Mouse (Mus musculus) liver, embryonic 13.5 days (tissue): ENCODE results near the gene Rpl7a. TPM values are rescaled to one million over a fixed set of nuclear protein-coding genes. Genes with fewer than 3 reads are reported as not detected.

ENCODE experiments used
- ATAC-seq: fragments of 200-750 bp; cut with Nextera tagmentation; 2 replicates; pipeline ENCODE4 v1.8.0; 2017; ENCODE audit warnings: low read depth, mild to moderate bottlenecking, moderate number of reproducible peaks, moderate library complexity
- DNase-seq: peaks from one replicate; pipeline ENCODE4 v3.0.0; 2022
- H3K27ac ChIP-seq: fragments of 300-500 bp; sonication (generic); 2 replicates; pipeline ENCODE4 v1.5.1; 2015; ENCODE audit warnings: moderate library complexity, mild to moderate bottlenecking, inconsistent platforms
- H3K27me3 ChIP-seq: fragments of 300-500 bp; sonication (generic); 2 replicates; pipeline ENCODE4 v1.6.1; 2015; ENCODE audit warnings: mild to moderate bottlenecking, inconsistent platforms
- H3K36me3 ChIP-seq: fragments of 300-500 bp; sonication (generic); 2 replicates; pipeline ENCODE4 v1.6.1; 2015; ENCODE audit warnings: mild to moderate bottlenecking, inconsistent platforms
- H3K4me1 ChIP-seq: fragments of 300-500 bp; sonication (generic); replicated peaks from 2 replicates; pipeline ENCODE4 v1.6.1; 2015; ENCODE audit warnings: inconsistent platforms
- H3K4me2 ChIP-seq: fragments of 300-500 bp; sonication (generic); 2 replicates; pipeline ENCODE4 v1.6.1; 2015; ENCODE audit warnings: inconsistent platforms, mild to moderate bottlenecking, moderate library complexity
- H3K4me3 ChIP-seq: fragments of 300-500 bp; sonication (generic); replicated peaks from 2 replicates; pipeline ENCODE4 v1.5.1; 2015; ENCODE audit warnings: mild to moderate bottlenecking, inconsistent platforms
- H3K9ac ChIP-seq: fragments of 300-500 bp; sonication (generic); 2 replicates; pipeline ENCODE4 v1.6.1; 2015; ENCODE audit warnings: mild to moderate bottlenecking, inconsistent platforms
- H3K9me3 ChIP-seq: fragments of 300-500 bp; sonication (generic); replicated peaks from 2 replicates; pipeline ENCODE4 v1.6.1; 2016; ENCODE audit warnings: inconsistent platforms
- WGBS: fragments of 180-500 bp; shearing (Covaris S2); methylation state at CpG from one replicate; pipeline ENCODE4 v1.1.7; 2015; ENCODE audit not compliant: insufficient replicate concordance; 5-methylcytosine and 5-hydroxymethylcytosine counted together
- polyA plus RNA-seq: library from polyadenylated mRNA; unstranded; fragments of >200 nt; fragmentation: Nextera tagmentation; extraction: Ambion mirVana; gene quantifications from 2 replicates; pipeline ENCODE4 v1.2.1, GENCODE M21; 2015

Rpl7a gene
- polyA plus RNA-seq, 1 experiment from 2014 or later: 577 TPM

GRCm38 (mm10) chr2:26935286-26935685 lies 24.7 kb downstream of the Rpl7a start:
- DNase-seq (no peak), ATAC-seq (no peak)
- Histone ChIP-seq H3K27ac (no peak overlapping the region; the same call in 1 of the 2 replicates), H3K36me3 (peaks cover 18% of the 10 kb centered on the region), H3K4me1 (peaks cover 45% of the 10 kb centered on the region), H3K27me3 (no peaks in the 10 kb centered on the region), H3K9me3 (no peaks in the 10 kb centered on the region), H3K4me3 (no peak overlapping the region), H3K9ac (no peak overlapping the region), H3K4me2 (no peak overlapping the region)
- 19% methylated on average over 2 of the region's 2 CpGs for WGBS

GRCm38 (mm10) chr2:26936425-26936824 lies 25.9 kb downstream of the Rpl7a start:
- Histone ChIP-seq H3K4me3 (no peak overlapping the region), H3K4me1 (peaks cover 33% of the 10 kb centered on the region), H3K36me3 (peaks cover 7% of the 10 kb centered on the region; the same call in 1 of the 2 replicates), H3K27ac (no peak overlapping the region), H3K27me3 (no peaks in the 10 kb centered on the region), H3K9ac (no peak overlapping the region), H3K9me3 (no peaks in the 10 kb centered on the region), H3K4me2 (no peak overlapping the region)
- 8% methylated on average over 1 of the region's 1 CpGs for WGBS
- ATAC-seq (no peak), DNase-seq (no peak)

GRCm38 (mm10) chr2:26941539-26941938 lies 31.0 kb downstream of the Rpl7a start:
- Histone ChIP-seq H3K27me3 (no peaks in the 10 kb centered on the region), H3K4me3 (no peak overlapping the region), H3K4me2 (no peak overlapping the region), H3K27ac (no peak overlapping the region), H3K9ac (no peak overlapping the region), H3K9me3 (no peaks in the 10 kb centered on the region), H3K4me1 (no peaks in the 10 kb centered on the region; the same call in none of the 2 replicates), H3K36me3 (0 out of 2 replicates have a peak, but pooled peaks cover 1% of the 10 kb centered on the region)
- DNase-seq (no peak), ATAC-seq (peak; percentile 35; the same call in 1 of the 2 replicates)
- 18% methylated on average over 5 of the region's 5 CpGs for WGBS

GRCm38 (mm10) chr2:26943253-26943652 lies 32.7 kb downstream of the Rpl7a start:
- 0 out of 2 replicates have a peak, but pooled peaks cover 11% of the 10 kb centered on the region for H3K36me3 ChIP-seq
- H3K9me3 ChIP-seq: no peaks in the 10 kb centered on the region
- no peaks in the 10 kb centered on the region; the same call in 1 of the 2 replicates for H3K4me1 ChIP-seq
- no peak overlapping the region for H3K27ac ChIP-seq
- H3K27me3 ChIP-seq: no peaks in the 10 kb centered on the region
- DNase-seq (no peak), ATAC-seq (no peak)
- no peak overlapping the region for H3K4me3 ChIP-seq
- no peak overlapping the region for H3K9ac ChIP-seq
- WGBS: 43% methylated on average over 3 of the region's 3 CpGs
- no peak overlapping the region for H3K4me2 ChIP-seq

GRCm38 (mm10) chr2:26950411-26950810 lies 39.8 kb downstream of the Rpl7a start:
- WGBS: 75% methylated on average over 2 of the region's 2 CpGs
- Histone ChIP-seq H3K36me3 (peaks cover 72% of the 10 kb centered on the region), H3K4me1 (no peaks in the 10 kb centered on the region), H3K27ac (no peak overlapping the region), H3K27me3 (no peaks in the 10 kb centered on the region), H3K9me3 (no peaks in the 10 kb centered on the region), H3K9ac (no peak overlapping the region), H3K4me3 (no peak overlapping the region), H3K4me2 (no peak overlapping the region)
- ATAC-seq (no peak), DNase-seq (no peak)

GRCm38 (mm10) chr2:26951346-26951905 lies 40.9 kb downstream of the Rpl7a start:
- 81% methylated on average over 8 of the region's 8 CpGs for WGBS
- H3K9me3 ChIP-seq: no peaks in the 10 kb centered on the region
- H3K27me3 ChIP-seq: no peaks in the 10 kb centered on the region
- no peak for DNase-seq
- H3K4me2 ChIP-seq: no peak overlapping the region
- no peak overlapping the region for H3K4me3 ChIP-seq
- H3K9ac ChIP-seq: no peak overlapping the region
- peaks cover 82% of the 10 kb centered on the region for H3K36me3 ChIP-seq
- no peak for ATAC-seq
- H3K4me1 ChIP-seq: no peaks in the 10 kb centered on the region
- H3K27ac ChIP-seq: no peak overlapping the region

- H3K9ac ChIP-seq: no peak overlapping the region
- WGBS: 85% methylated on average over 4 of the region's 4 CpGs
- H3K4me3 ChIP-seq: no peak overlapping the region
- no peak for ATAC-seq
- no peaks in the 10 kb centered on the region for H3K27me3 ChIP-seq
- H3K36me3 ChIP-seq: peaks cover 85% of the 10 kb centered on the region
- H3K27ac ChIP-seq: no peak overlapping the region
- no peak overlapping the region for H3K4me2 ChIP-seq
- no peak for DNase-seq
- no peaks in the 10 kb centered on the region for H3K4me1 ChIP-seq
- H3K9me3 ChIP-seq: no peaks in the 10 kb centered on the region
Observed at GRCm38 (mm10) chr2:26952193-26952592, 41.6 kb downstream of the Rpl7a start.

- Histone ChIP-seq H3K27ac (no peak overlapping the region), H3K9me3 (no peaks in the 10 kb centered on the region), H3K4me1 (peaks cover 6% of the 10 kb centered on the region; the same call in 1 of the 2 replicates), H3K36me3 (peaks cover 89% of the 10 kb centered on the region), H3K4me3 (no peak overlapping the region), H3K4me2 (no peak overlapping the region), H3K27me3 (no peaks in the 10 kb centered on the region), H3K9ac (no peak overlapping the region)
- DNase-seq (no peak), ATAC-seq (no peak)
- 84% methylated on average over 8 of the region's 8 CpGs for WGBS
Observed at GRCm38 (mm10) chr2:26952866-26953265, 42.3 kb downstream of the Rpl7a start.

GRCm38 (mm10) chr2:26954735-26955395 lies 44.3 kb downstream of the Rpl7a start:
- WGBS: 90% methylated on average over 2 of the region's 2 CpGs
- no peak overlapping the region for H3K4me2 ChIP-seq
- H3K36me3 ChIP-seq: peaks cover 92% of the 10 kb centered on the region
- peaks cover 9% of the 10 kb centered on the region; the same call in 1 of the 2 replicates for H3K4me1 ChIP-seq
- ATAC-seq (no peak), DNase-seq (no peak)
- H3K9ac ChIP-seq: no peak overlapping the region
- H3K27ac ChIP-seq: no peak overlapping the region
- H3K9me3 ChIP-seq: no peaks in the 10 kb centered on the region
- no peaks in the 10 kb centered on the region for H3K27me3 ChIP-seq
- no peak overlapping the region for H3K4me3 ChIP-seq

GRCm38 (mm10) chr2:26956811-26957487 lies 46.4 kb downstream of the Rpl7a start:
- Histone ChIP-seq H3K4me1 (peaks cover 17% of the 10 kb centered on the region), H3K4me2 (no peak overlapping the region), H3K9ac (no peak overlapping the region), H3K27me3 (no peaks in the 10 kb centered on the region), H3K36me3 (peaks cover 92% of the 10 kb centered on the region), H3K4me3 (no peak overlapping the region), H3K27ac (peak overlapping the region; percentile 53), H3K9me3 (no peaks in the 10 kb centered on the region)
- DNase-seq (no peak), ATAC-seq (peak; percentile 58)
- WGBS: 79% methylated on average over 12 of the region's 12 CpGs

GRCm38 (mm10) chr2:26957488-26957859 lies 46.9 kb downstream of the Rpl7a start:
- Histone ChIP-seq H3K4me3 (no peak overlapping the region), H3K27ac (peak overlapping the region; percentile 53), H3K4me2 (no peak overlapping the region), H3K9ac (no peak overlapping the region), H3K36me3 (peaks cover 93% of the 10 kb centered on the region), H3K27me3 (no peaks in the 10 kb centered on the region), H3K9me3 (no peaks in the 10 kb centered on the region), H3K4me1 (peaks cover 22% of the 10 kb centered on the region)
- DNase-seq: no peak
- WGBS: 80% methylated on average over 2 of the region's 2 CpGs
- no peak; the same call in 1 of the 2 replicates for ATAC-seq
